Mouse (Mus musculus) C2C12 (cell line): Measurements from ENCODE around the gene Bmper. TPM values are rescaled to one million over a fixed set of nuclear protein-coding genes. Genes with fewer than 3 reads are reported as not detected.

Experiments
- H3K27me3 ChIP-seq: one replicate; pipeline ENCODE4 v1.6.1; 2011; ENCODE audit not compliant: control insufficient read depth, insufficient read depth, insufficient read length
- H3K36me3 ChIP-seq: one replicate; pipeline ENCODE4 v1.6.1; 2011; ENCODE audit not compliant: control insufficient read depth, insufficient read depth
- H3K4me3 ChIP-seq: one replicate; pipeline ENCODE4 v1.5.1; 2011; ENCODE audit warnings: mild to moderate bottlenecking, control low read depth; ENCODE audit not compliant: poor library complexity, insufficient read depth, severe bottlenecking
- H3K79me2 ChIP-seq: one replicate; pipeline ENCODE4 v1.6.1; 2011; ENCODE audit not compliant: control insufficient read depth, insufficient read depth
- H3K79me3 ChIP-seq: one replicate; pipeline ENCODE4 v1.6.1; 2011; ENCODE audit warnings: low read depth, control low read depth
- H3ac ChIP-seq: one replicate; pipeline ENCODE3; 2011; ENCODE audit warnings: low read depth; ENCODE audit not compliant: control insufficient read depth, insufficient read length
- CEBPB ChIP-seq: IDR thresholded peaks from one replicate; pipeline ENCODE4 v1.6.1; 2011; ENCODE audit warnings: low read depth, mild to moderate bottlenecking, control low read depth, moderate library complexity
- CTCF ChIP-seq: IDR thresholded peaks from one replicate; pipeline ENCODE4 v1.5.1; 2011; ENCODE audit not compliant: control insufficient read depth, insufficient read depth, insufficient read length
- FOSL1 ChIP-seq: IDR thresholded peaks from one replicate; pipeline ENCODE4 v1.8.0; 2011; ENCODE audit warnings: mild to moderate bottlenecking, low read length; ENCODE audit not compliant: poor library complexity, insufficient read depth, severe bottlenecking
- MAX ChIP-seq: IDR thresholded peaks from one replicate; pipeline ENCODE4 v1.6.1; 2011; ENCODE audit warnings: mild to moderate bottlenecking, control low read depth
- MYOD1 ChIP-seq: IDR thresholded peaks from one replicate; pipeline ENCODE4 v1.6.1; 2011; ENCODE audit warnings: low read depth; ENCODE audit not compliant: control insufficient read depth, insufficient read length
- MYOG ChIP-seq: IDR thresholded peaks from one replicate; pipeline ENCODE4 v1.6.1; 2011; ENCODE audit not compliant: control insufficient read depth, insufficient read length; ENCODE audit errors: extremely low read depth
- USF1 ChIP-seq: IDR thresholded peaks from one replicate; pipeline ENCODE4 v1.6.1; 2011; ENCODE audit warnings: low read depth, mild to moderate bottlenecking, control low read depth, moderate library complexity
- polyA plus RNA-seq: library from polyadenylated mRNA; unstranded; fragments of >200 nt; fragmentation: generic; extraction: Trizol; gene quantifications from one replicate; pipeline ENCODE4 v1.2.1, GENCODE M21; 2012; ENCODE audit warnings: missing spikeins

The Bmper gene
- polyA plus RNA-seq, 1 experiment, result 1.2 TPM

- Histone ChIP-seq H3K4me3 (no peak overlapping the region), H3K27me3 (no peaks in the 10 kb centered on the region), H3K79me2 (no peaks in the 10 kb centered on the region), H3K36me3 (no peaks in the 10 kb centered on the region), H3K79me3 (no peaks in the 10 kb centered on the region), H3ac (no peak overlapping the region)
- no peak for TF ChIP-seq CEBPB
- no peak for TF ChIP-seq USF1
- TF ChIP-seq MYOG, result no peak
- TF ChIP-seq FOSL1, result no peak
- no peak for TF ChIP-seq MAX
- TF ChIP-seq MYOD1, result no peak
- TF ChIP-seq CTCF, result no peak
These were observed 145.2 kb downstream of the Bmper start for GRCm38 (mm10) chr9:23368124-23368523.

- no peak overlapping the region for H3ac ChIP-seq
- TF ChIP-seq USF1 (no peak), FOSL1 (no peak), MYOD1 (no peak), MAX (no peak), MYOG (no peak), CEBPB (no peak), CTCF (no peak)
- H3K79me3 ChIP-seq, result no peaks in the 10 kb centered on the region
These were observed 152.0 kb downstream of the Bmper start for GRCm38 (mm10) chr9:23374789-23375460.

DNA sequence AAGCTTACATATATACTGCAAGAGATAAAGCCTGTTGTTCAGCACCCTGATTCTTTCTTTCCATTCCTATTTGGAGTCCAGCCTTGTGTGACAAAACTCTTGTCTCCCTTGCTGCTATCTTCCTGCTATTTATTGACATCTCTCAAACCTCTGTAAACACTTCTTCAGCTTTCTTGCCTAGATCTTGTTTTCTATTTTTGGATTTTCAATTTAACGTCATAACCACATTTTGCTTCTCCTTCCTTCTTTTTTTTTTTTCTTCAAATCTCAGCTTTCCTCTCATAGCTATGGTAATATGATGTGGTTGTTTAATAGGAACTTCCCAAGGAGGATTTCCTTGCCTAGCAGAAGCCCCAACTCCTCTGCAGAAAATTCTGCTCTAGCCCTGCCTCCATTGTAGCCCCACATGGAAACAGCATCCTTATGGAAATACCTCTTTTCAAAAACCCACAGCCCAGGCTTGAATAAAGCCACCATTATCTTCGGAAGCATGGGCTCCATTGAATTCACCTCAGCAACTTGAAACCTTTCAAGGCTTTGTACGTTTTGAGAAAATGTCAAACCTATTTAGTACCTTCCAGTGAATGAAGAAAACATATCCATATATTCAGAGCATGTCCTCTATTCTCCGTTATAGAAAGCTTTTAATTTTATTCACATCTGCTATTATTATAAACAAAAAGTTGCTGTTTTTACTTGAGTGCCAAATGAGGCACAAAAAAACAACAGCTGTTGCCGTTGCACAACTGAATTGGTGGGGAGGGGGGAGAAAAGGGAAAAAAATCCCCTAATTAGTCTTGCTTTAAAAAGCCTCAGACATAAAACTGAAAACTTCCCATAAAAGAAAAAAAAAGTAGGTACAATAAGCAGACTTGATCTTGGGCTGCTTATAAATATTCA, 155.2 kb downstream of the Bmper start:
- Histone ChIP-seq H3K27me3 (no peaks in the 10 kb centered on the region), H3ac (no peak overlapping the region), H3K36me3 (no peaks in the 10 kb centered on the region), H3K4me3 (no peak overlapping the region), H3K79me3 (no peaks in the 10 kb centered on the region), H3K79me2 (no peaks in the 10 kb centered on the region)
- TF ChIP-seq CEBPB (no peak), MAX (no peak), MYOG (no peak), USF1 (no peak), CTCF (no peak), MYOD1 (no peak), FOSL1 (no peak)

More at GRCm38 (mm10) chr9:23374789-23375460, 152.0 kb downstream of the Bmper start:
- Histone ChIP-seq H3K79me2 (no peaks in the 10 kb centered on the region), H3K4me3 (no peak overlapping the region), H3K27me3 (no peaks in the 10 kb centered on the region), H3K36me3 (no peaks in the 10 kb centered on the region)

DNA sequence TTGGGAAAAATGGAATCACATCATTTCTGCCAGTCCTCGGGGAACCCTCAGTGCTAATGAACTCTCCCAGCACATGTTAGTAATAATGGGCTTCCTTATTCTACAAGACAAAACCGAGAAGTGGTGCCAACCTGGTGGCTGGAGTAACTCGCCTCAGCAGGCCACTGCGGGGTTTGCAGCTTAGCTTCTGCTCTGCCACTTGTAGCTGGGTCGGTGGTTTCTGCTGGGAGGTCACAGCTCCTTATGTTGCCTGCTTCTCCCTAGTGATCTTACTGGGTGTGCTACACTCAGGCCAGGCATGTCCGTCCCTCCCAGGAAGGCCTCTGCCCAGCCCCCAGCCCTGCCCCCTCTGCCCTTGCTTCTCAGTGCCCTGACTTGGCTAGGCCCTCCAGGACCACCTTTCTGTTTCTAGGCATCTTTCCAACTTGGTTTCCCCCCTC, 155.9 kb downstream of the Bmper start:
- Histone ChIP-seq H3K27me3 (no peaks in the 10 kb centered on the region), H3ac (no peak overlapping the region), H3K4me3 (no peak overlapping the region), H3K79me2 (no peaks in the 10 kb centered on the region), H3K36me3 (no peaks in the 10 kb centered on the region), H3K79me3 (no peaks in the 10 kb centered on the region)
- TF ChIP-seq FOSL1 (no peak), MYOG (no peak), MYOD1 (no peak), CEBPB (no peak), MAX (no peak), CTCF (no peak), USF1 (no peak)

DNA sequence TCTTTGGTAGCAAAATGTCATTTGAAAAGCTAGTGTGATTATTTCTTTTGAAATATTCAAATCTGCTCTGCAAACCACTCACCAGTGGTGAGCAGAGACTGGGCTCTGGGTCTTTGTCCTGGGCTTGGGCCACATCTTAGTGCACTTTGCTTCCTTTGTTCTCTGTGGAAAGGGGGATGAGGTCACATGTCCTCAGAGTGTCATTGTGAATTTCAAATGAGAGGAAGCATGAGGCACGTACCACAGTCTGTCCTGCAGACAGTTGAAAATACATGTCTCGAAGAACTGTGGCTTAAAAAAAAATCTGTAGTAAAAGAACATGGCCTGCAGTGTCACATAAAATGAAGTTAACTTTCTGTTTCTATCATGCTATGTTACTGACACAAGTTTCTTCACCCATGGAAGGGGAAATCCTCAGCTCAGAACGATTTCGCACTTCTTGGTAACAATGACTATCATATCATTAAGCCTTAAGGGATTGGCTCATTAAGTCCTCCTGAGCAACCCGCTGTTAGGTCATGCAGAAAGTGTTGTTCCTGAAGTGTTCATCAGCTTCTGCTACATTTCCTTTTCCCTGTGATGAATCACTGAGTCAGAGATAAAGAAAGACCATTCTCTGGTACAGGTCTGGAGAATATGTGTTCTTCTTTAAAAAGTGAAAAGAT, 157.4 kb downstream of the Bmper start:
- H3K27me3 ChIP-seq, result no peaks in the 10 kb centered on the region
- no peaks in the 10 kb centered on the region for H3K36me3 ChIP-seq
- H3K79me3 ChIP-seq, result no peaks in the 10 kb centered on the region
- no peaks in the 10 kb centered on the region for H3K79me2 ChIP-seq
- no peak overlapping the region for H3K4me3 ChIP-seq
- H3ac ChIP-seq, result no peak overlapping the region
- TF ChIP-seq USF1, result peak; percentile 43
- no peak for TF ChIP-seq CEBPB
